Mouse (Mus musculus): ENCODE results near the gene Tcl1. TPM values are rescaled to one million over a fixed set of nuclear protein-coding genes. Genes with fewer than 3 reads are reported as not detected.
"Not testable (repeated sequence)": the region's sequence is repeated elsewhere in the genome, so short reads cannot be mapped to it uniquely, and the experiment has no call there.

Tcl1 gene
- polyA plus RNA-seq, 1 experiment = 0.18 TPM

DNA sequence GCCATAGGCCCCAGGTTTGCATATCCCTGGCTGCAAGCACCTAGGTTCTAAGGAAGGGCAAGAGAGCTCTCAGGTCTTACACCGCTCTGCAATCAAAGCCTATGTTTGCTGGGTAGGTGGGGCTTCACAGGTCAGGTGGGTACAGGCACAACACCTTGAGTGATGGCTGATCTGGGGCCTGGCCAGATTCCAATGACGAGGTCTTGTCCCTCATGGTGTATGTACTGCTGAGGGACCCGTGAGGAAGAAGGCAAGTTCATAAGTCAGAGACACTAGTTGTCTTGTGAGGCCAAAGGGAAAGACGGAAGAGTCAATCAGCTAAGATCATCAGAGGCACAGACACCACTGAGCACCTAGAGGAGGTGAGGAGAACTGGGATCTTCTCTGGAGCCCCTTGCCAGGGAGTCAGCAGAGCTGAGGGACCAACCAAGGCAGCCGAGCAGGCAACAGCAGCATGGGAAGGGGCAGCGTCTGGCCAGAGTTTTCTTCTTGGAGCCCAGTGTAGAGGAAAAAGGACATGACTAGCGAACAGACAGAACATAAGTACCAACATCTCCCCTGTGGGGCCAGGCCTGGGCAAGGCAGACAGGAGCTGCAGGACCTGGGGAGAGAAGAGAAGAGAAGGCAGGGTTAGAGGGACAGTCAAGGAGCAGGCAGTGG, 5.4 kb downstream of the Tcl1 start:
- DNase-seq = no peak
- TF ChIP-seq CTCF (IDR thresholded peaks at IDR 0.05; ENCODE audit: borderline replicate concordance, control insufficient read depth, extremely low read depth, insufficient read depth, low read length, poor library complexity) (no peak), POLR2A (IDR thresholded peaks at IDR 0.05; ENCODE audit: control insufficient read depth, extremely low read depth, insufficient read depth, low read length, poor library complexity) (no peak)
- Histone ChIP-seq H3K27ac (ENCODE audit: control insufficient read depth, insufficient read depth, low read length) (no peak overlapping the region), H3K4me1 (replicated peaks; ENCODE audit: control insufficient read depth, insufficient read depth, low read length) (no peaks in the 10 kb centered on the region), H3K27me3 (ENCODE audit: control insufficient read depth, insufficient read depth, low read length) (no peaks in the 10 kb centered on the region), H3K36me3 (ENCODE audit: control insufficient read depth, insufficient read depth, low read length) (no peaks in the 10 kb centered on the region), H3K4me3 (ENCODE audit: control insufficient read depth, insufficient read depth, low read length) (no peak overlapping the region)
- 87% methylated on average over 7 of the region's 7 CpGs for WGBS

DNA sequence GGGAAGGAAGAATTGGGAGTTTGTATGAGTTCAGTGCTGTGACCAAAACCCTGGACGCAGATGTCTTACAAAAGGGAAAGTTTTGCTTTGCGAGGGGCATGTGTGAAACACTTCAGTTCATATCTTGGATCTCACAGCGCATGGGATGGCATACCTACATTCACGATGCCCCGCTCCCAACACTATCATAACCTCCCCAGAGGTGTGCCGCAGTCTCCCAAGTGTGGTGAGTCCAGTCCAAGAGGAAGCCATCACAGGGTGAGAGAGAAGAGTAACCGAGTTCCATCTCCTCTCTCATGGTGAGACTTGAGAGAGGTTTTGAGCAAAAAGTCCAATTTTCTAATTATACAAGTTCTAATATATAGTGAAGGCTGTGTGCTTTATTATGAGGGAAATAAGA, 13.4 kb downstream of the Tcl1 start:
- DNase-seq = no peak
- Histone ChIP-seq H3K4me1 (replicated peaks; ENCODE audit: control insufficient read depth, insufficient read depth, low read length) (no peaks in the 10 kb centered on the region), H3K27me3 (ENCODE audit: control insufficient read depth, insufficient read depth, low read length) (no peaks in the 10 kb centered on the region), H3K4me3 (ENCODE audit: control insufficient read depth, insufficient read depth, low read length) (no peak overlapping the region), H3K27ac (ENCODE audit: control insufficient read depth, insufficient read depth, low read length) (no peak overlapping the region), H3K36me3 (ENCODE audit: control insufficient read depth, insufficient read depth, low read length) (no peaks in the 10 kb centered on the region)
- WGBS = 95% methylated on average over 7 of the region's 7 CpGs
- TF ChIP-seq CTCF (IDR thresholded peaks at IDR 0.05; ENCODE audit: borderline replicate concordance, control insufficient read depth, extremely low read depth, insufficient read depth, low read length, poor library complexity) (no peak), POLR2A (IDR thresholded peaks at IDR 0.05; ENCODE audit: control insufficient read depth, extremely low read depth, insufficient read depth, low read length, poor library complexity) (no peak)

DNA sequence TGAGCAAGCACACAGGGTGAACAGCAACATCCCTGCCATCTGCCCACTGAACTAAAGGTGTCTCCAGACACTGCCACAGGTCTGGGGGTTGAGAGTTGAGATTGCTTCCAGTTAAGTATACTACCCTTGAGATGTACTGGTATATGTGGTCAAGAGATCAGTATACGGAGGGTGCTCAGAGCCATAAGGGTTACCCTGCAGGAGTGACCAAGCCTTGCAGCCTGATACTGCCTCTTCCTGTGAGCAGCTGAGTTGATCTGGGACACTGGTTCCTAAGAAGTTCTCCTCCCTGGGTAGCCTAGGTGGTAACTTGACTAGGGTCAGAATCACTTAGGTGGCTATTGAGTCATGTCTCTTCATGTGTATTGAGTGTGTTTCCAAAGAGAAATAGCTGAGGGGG, 14.2 kb downstream of the Tcl1 start:
- WGBS = 93% methylated on average over 1 of the region's 1 CpGs

DNA sequence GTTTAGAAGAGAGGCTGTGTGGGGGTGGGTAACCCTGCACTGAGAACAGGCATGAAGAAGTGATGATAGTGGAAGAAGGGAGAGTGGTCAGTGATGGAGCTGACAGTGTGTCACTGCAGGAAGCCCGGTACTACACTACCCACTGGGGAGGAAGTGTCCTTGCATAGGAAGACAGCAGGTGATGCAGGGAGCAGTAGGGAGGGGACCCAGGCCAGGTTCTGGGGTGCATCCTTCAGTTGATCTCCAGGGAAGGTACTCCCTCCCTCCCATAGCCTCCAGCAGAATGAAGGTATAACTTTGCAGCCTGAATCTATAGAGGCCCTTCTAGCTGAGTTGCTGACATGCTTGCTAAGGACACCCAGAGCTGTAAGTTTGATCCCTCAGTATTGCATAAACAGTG, 15.5 kb downstream of the Tcl1 start:
- Histone ChIP-seq H3K27ac (ENCODE audit: control insufficient read depth, insufficient read depth, low read length) (no peak overlapping the region), H3K4me1 (replicated peaks; ENCODE audit: control insufficient read depth, insufficient read depth, low read length) (no peaks in the 10 kb centered on the region), H3K4me3 (ENCODE audit: control insufficient read depth, insufficient read depth, low read length) (no peak overlapping the region), H3K36me3 (ENCODE audit: control insufficient read depth, insufficient read depth, low read length) (no peaks in the 10 kb centered on the region), H3K27me3 (ENCODE audit: control insufficient read depth, insufficient read depth, low read length) (no peaks in the 10 kb centered on the region)
- DNase-seq = no peak
- 37% methylated on average over 1 of the region's 1 CpGs for WGBS
- no peak for TF ChIP-seq POLR2A (IDR thresholded peaks at IDR 0.05; ENCODE audit: control insufficient read depth, extremely low read depth, insufficient read depth, low read length, poor library complexity)
- TF ChIP-seq CTCF (IDR thresholded peaks at IDR 0.05; ENCODE audit: borderline replicate concordance, control insufficient read depth, extremely low read depth, insufficient read depth, low read length, poor library complexity) = no peak

More for the DNA sequence above, 14.2 kb downstream of the Tcl1 start:
- no peaks in the 10 kb centered on the region for H3K36me3 ChIP-seq (ENCODE audit: control insufficient read depth, insufficient read depth, low read length)
- no peak overlapping the region for H3K4me3 ChIP-seq (ENCODE audit: control insufficient read depth, insufficient read depth, low read length)
- H3K27ac ChIP-seq (ENCODE audit: control insufficient read depth, insufficient read depth, low read length) = no peak overlapping the region
- H3K4me1 ChIP-seq (replicated peaks; ENCODE audit: control insufficient read depth, insufficient read depth, low read length) = no peaks in the 10 kb centered on the region
- no peak for DNase-seq
- no peaks in the 10 kb centered on the region for H3K27me3 ChIP-seq (ENCODE audit: control insufficient read depth, insufficient read depth, low read length)
- TF ChIP-seq POLR2A (IDR thresholded peaks at IDR 0.05; ENCODE audit: control insufficient read depth, extremely low read depth, insufficient read depth, low read length, poor library complexity) (no peak), CTCF (IDR thresholded peaks at IDR 0.05; ENCODE audit: borderline replicate concordance, control insufficient read depth, extremely low read depth, insufficient read depth, low read length, poor library complexity) (no peak)

DNA sequence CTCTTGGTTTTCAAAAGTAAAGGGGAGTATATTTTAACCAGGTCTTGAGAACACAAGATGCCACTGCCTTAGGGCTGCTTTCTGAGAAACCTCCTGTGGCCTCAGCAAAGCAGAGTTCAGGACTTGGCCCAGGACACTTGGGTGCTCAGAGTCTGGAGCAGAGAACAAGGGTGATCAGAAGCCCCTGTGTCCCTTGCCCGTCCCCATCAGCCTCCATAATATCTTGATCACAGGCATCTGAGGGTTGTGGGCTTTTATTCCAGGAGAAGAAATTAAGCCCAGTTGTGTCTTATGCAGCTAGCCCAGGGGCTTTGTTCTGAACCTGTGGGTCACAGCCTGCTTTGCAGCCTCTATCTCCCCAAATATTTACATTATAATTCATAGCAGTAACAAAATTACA, 20.9 kb downstream of the Tcl1 start, which contains the start of gene Tcl1b4:
Gene Tcl1b4 (plus strand): TSS at position 301 of the 400 bp plus-strand sequence.
- not testable (repeated sequence) for H3K4me1 ChIP-seq (replicated peaks; ENCODE audit: control insufficient read depth, insufficient read depth, low read length); H3K36me3 ChIP-seq (ENCODE audit: control insufficient read depth, insufficient read depth, low read length); H3K27ac ChIP-seq (ENCODE audit: control insufficient read depth, insufficient read depth, low read length); H3K4me3 ChIP-seq (ENCODE audit: control insufficient read depth, insufficient read depth, low read length); H3K27me3 ChIP-seq (ENCODE audit: control insufficient read depth, insufficient read depth, low read length); DNase-seq
- 89% methylated on average over 1 of the region's 1 CpGs for WGBS

DNA sequence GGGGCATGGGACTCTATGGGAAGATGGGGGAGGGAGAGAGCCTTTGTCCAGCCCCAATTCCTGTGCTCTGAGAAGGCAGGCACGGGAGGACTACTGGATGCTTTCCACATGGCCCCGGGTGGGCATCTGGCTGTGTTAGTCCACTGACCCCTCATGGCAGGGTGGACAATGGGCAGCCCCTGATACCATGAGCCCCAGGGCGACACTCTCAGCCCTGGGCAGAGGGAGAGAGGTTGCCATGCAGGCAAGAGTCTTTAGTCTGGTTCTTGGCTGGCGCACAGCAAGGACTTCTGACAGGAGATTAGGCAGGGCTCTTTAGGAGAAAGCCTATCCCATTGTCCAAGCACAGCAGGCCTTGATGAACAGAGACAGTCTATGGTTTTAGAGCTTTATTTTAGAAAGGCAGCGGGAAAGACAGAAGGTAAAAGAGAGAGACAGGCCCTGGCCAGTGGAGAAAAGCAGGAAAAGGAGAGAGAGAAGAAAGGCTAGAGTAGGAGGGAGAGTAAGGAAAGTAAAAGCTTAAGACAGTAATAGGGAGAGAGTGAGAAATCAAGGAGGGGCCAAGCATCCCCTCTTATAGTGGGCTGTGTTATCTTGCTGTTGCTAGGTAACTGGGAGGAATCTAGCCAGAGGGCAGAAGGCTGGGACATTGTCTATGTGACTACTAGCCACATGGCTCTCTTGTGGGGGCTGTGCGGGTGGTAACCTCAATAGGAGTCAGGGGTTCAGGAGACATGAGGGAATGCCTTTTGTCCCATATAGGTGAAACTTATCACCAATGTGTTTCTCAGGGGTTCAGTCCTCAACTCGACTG, 22.7 kb downstream of the Tcl1 start:
- not testable (repeated sequence) for H3K4me3 ChIP-seq (ENCODE audit: control insufficient read depth, insufficient read depth, low read length); DNase-seq; H3K36me3 ChIP-seq (ENCODE audit: control insufficient read depth, insufficient read depth, low read length); H3K27ac ChIP-seq (ENCODE audit: control insufficient read depth, insufficient read depth, low read length); H3K4me1 ChIP-seq (replicated peaks; ENCODE audit: control insufficient read depth, insufficient read depth, low read length); H3K27me3 ChIP-seq (ENCODE audit: control insufficient read depth, insufficient read depth, low read length)
- WGBS = 83% methylated on average over 7 of the region's 7 CpGs

DNA sequence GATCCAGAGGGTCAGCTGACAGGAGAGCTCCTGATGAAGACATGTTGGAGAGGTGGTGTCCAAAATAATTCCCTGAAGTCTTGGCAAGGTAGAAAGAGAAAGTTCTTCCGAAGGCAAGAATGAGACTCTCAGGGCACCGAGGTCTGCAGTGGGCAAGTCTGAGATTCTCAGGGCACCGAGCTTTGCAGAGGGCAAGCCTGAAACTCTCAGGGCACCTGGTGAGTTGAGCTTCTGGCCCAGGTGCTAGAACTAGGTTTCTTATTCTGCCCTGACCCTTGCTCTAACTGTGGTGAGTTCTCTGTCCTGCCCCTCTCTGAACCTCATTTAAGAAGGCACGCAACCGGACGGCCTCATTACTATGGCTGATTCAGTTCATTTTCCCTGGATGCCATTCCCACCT, 31.9 kb downstream of the Tcl1 start, which contains the start of gene Tcl1b3:
Gene Tcl1b3 (plus strand): TSS at position 301 of the 400 bp plus-strand sequence.
- H3K27me3 ChIP-seq (ENCODE audit: control insufficient read depth, insufficient read depth, low read length); H3K4me3 ChIP-seq (ENCODE audit: control insufficient read depth, insufficient read depth, low read length); DNase-seq; H3K27ac ChIP-seq (ENCODE audit: control insufficient read depth, insufficient read depth, low read length); H3K4me1 ChIP-seq (replicated peaks; ENCODE audit: control insufficient read depth, insufficient read depth, low read length); H3K36me3 ChIP-seq (ENCODE audit: control insufficient read depth, insufficient read depth, low read length): not testable (repeated sequence)
- WGBS = 96% methylated on average over 6 of the region's 6 CpGs

Measured in thymus, adult 2 months (tissue).